ENCODE assay signal across 4 mouse cellular contexts in genomic region chr13:4181321-4181720, GRCm38 (mm10).
DNase-seq lines count a peak whose midpoint lies in the region.

No protein-coding gene starts in this region.

- DNase-seq in ES-CJ7 (ENCODE audit: low read depth, low spot score), result peak; percentile 52
- DNase-seq in R1 (ENCODE audit: low read depth, low spot score), result peak; percentile 57
- DNase-seq in WW6 (ENCODE audit: low read depth, low spot score), result peak; percentile 4
- peak; percentile 55 for DNase-seq in ZHBTc4 (ENCODE audit: low read depth, low spot score)

Comparison
In these comparisons a context has a peak if more than half of its experiments do, and no peak if none do; other contexts are left out.
1. Peak in every context shown above with its lines: DNase-seq.
2. DNase-seq: peak in every context shown above with its lines; median percentile 57 in R1; 55 in ZHBTc4; 52 in ES-CJ7; 4 in WW6.